Mouse (Mus musculus): ENCODE results near the gene Hist1h4a.

GRCm38 (mm10) chr13:23763242-23763585, 2.2 kb upstream of the Hist1h4a start:
- TF ChIP-seq POLR2A (IDR thresholded peaks at IDR 0.05; ENCODE audit: low read depth, low read length) (no peak), CTCF (conservative IDR thresholded peaks at IDR 0.05; ENCODE audit: insufficient read depth, insufficient read length, low read depth, low read length) (no peak)
